Mouse (Mus musculus) limb, embryonic 12.5 days (tissue): ENCODE measurements around the gene Gng7. TPM values are rescaled to one million over a fixed set of nuclear protein-coding genes. Genes with fewer than 3 reads are reported as not detected.
A peak's percentile ranks its signal among the peaks of the same experiment; 100 is the strongest.

Experiments
- ATAC-seq: fragments of 200-750 bp; cut with Nextera tagmentation; 2 replicates; pipeline ENCODE4 v1.8.0; 2017; ENCODE audit warnings: low read depth, moderate TSS enrichment; ENCODE audit not compliant: insufficient number of reproducible peaks, insufficient read depth, low FRiP score, low TSS enrichment
- H3K27ac ChIP-seq: fragments of 300-500 bp; sonication (generic); 2 replicates; pipeline ENCODE4 v1.5.1; 2016; ENCODE audit warnings: mild to moderate bottlenecking, moderate library complexity
- H3K27me3 ChIP-seq: fragments of 300-500 bp; sonication (generic); 2 replicates; pipeline ENCODE4 v1.6.1; 2016; ENCODE audit warnings: mild to moderate bottlenecking, moderate library complexity
- H3K36me3 ChIP-seq: fragments of 300-500 bp; sonication (generic); 2 replicates; pipeline ENCODE4 v1.6.1; 2016; ENCODE audit warnings: mild to moderate bottlenecking, moderate library complexity
- H3K4me1 ChIP-seq: fragments of 300-500 bp; sonication (generic); replicated peaks from 2 replicates; pipeline ENCODE4 v1.6.1; 2016
- H3K4me2 ChIP-seq: fragments of 300-500 bp; sonication (generic); 2 replicates; pipeline ENCODE4 v1.6.1; 2016; ENCODE audit warnings: mild to moderate bottlenecking, moderate library complexity
- H3K4me3 ChIP-seq: fragments of 300-500 bp; sonication (generic); replicated peaks from 2 replicates; pipeline ENCODE4 v1.5.1; 2016; ENCODE audit warnings: mild to moderate bottlenecking
- H3K9ac ChIP-seq: fragments of 300-500 bp; sonication (generic); replicated peaks from 2 replicates; pipeline ENCODE4 v1.6.1; 2016; ENCODE audit warnings: mild to moderate bottlenecking, moderate library complexity
- H3K9me3 ChIP-seq: fragments of 300-500 bp; sonication (generic); 2 replicates; pipeline ENCODE4 v1.6.1; 2016; ENCODE audit warnings: mild to moderate bottlenecking, moderate library complexity
- WGBS: fragments of 180-500 bp; shearing (Covaris S2); methylation state at CpG from one replicate; pipeline ENCODE4 v1.1.7; 2016; 5-methylcytosine and 5-hydroxymethylcytosine counted together
- polyA plus RNA-seq: library from polyadenylated mRNA; unstranded; fragments of >200 nt; fragmentation: Nextera tagmentation; extraction: Ambion mirVana; gene quantifications from 2 replicates; pipeline ENCODE4 v1.2.1, GENCODE M21; 2016

Gng7 gene
- polyA plus RNA-seq, 1 experiment from 2014 or later, result 6.2 TPM

GRCm38 (mm10) chr10:80921923-80922322 lies 92.8 kb downstream of the Gng7 start:
- H3K4me1 ChIP-seq, result peaks cover 20% of the 10 kb centered on the region
- peak overlapping the region; percentile 35 for H3K9ac ChIP-seq
- H3K27ac ChIP-seq, result no peak overlapping the region; the same call in 1 of the 2 replicates
- no peaks in the 10 kb centered on the region for H3K36me3 ChIP-seq
- 7% methylated on average over 16 of the region's 16 CpGs for WGBS
- no peak for ATAC-seq
- H3K27me3 ChIP-seq, result no peaks in the 10 kb centered on the region; the same call in 1 of the 2 replicates
- 0 out of 2 replicates have a peak, but pooled peaks cover 3% of the 10 kb centered on the region for H3K9me3 ChIP-seq
- H3K4me2 ChIP-seq, result peak overlapping the region; percentile 58
- H3K4me3 ChIP-seq, result peak overlapping the region; percentile 29

- H3K4me3 ChIP-seq, result peak within 1 kb of the TSS; percentile 94
- H3K27ac ChIP-seq, result peak within 1 kb of the TSS; percentile 72
- peaks cover 33% of the 10 kb centered on the region for H3K4me1 ChIP-seq
- no peaks in the 10 kb centered on the region for H3K9me3 ChIP-seq
- peak within 1 kb of the TSS; percentile 98 for H3K4me2 ChIP-seq
- H3K9ac ChIP-seq, result peak within 1 kb of the TSS; percentile 87
- no peaks in the 10 kb centered on the region; the same call in 1 of the 2 replicates for H3K27me3 ChIP-seq
- H3K36me3 ChIP-seq, result peaks cover 30% of the 10 kb centered on the region
- WGBS, result under 1% methylated on average over 59 of the region's 61 CpGs
- ATAC-seq, result no peak; the same call in 1 of the 2 replicates
Measured at GRCm38 (mm10) chr10:80917779-80918434, 96.8 kb downstream of the Gng7 start, which contains the start of gene Lmnb2. TSS of gene Lmnb2 (minus strand) at chr10:80918245.

GRCm38 (mm10) chr10:80917336-80917778 lies 97.4 kb downstream of the Gng7 start:
- H3K9ac ChIP-seq, result peak overlapping the region; percentile 87
- 3% methylated on average over 15 of the region's 15 CpGs for WGBS
- ATAC-seq, result no peak
- H3K27me3 ChIP-seq, result no peaks in the 10 kb centered on the region; the same call in 1 of the 2 replicates
- H3K9me3 ChIP-seq, result no peaks in the 10 kb centered on the region
- peaks cover 33% of the 10 kb centered on the region for H3K4me1 ChIP-seq
- H3K36me3 ChIP-seq, result peaks cover 34% of the 10 kb centered on the region
- peak overlapping the region; percentile 72; the same call in 1 of the 2 replicates for H3K27ac ChIP-seq
- H3K4me3 ChIP-seq, result peak overlapping the region; percentile 94
- peak overlapping the region; percentile 98 for H3K4me2 ChIP-seq

- no peak overlapping the region for H3K4me2 ChIP-seq
- H3K27ac ChIP-seq, result no peak overlapping the region
- H3K4me3 ChIP-seq, result no peak overlapping the region
- H3K4me1 ChIP-seq, result peaks cover 25% of the 10 kb centered on the region
- WGBS, result 99% methylated on average over 4 of the region's 4 CpGs
- H3K9me3 ChIP-seq, result no peaks in the 10 kb centered on the region
- H3K36me3 ChIP-seq, result peaks cover 51% of the 10 kb centered on the region
- H3K27me3 ChIP-seq, result no peaks in the 10 kb centered on the region
- no peak overlapping the region for H3K9ac ChIP-seq
- ATAC-seq, result no peak
Measured at GRCm38 (mm10) chr10:80915736-80916135, 99.0 kb downstream of the Gng7 start.

GRCm38 (mm10) chr10:80915260-80915659 lies 99.5 kb downstream of the Gng7 start:
- WGBS, result 88% methylated on average over 2 of the region's 2 CpGs
- peaks cover 55% of the 10 kb centered on the region for H3K36me3 ChIP-seq
- no peaks in the 10 kb centered on the region for H3K9me3 ChIP-seq
- H3K4me3 ChIP-seq, result no peak overlapping the region
- ATAC-seq, result no peak
- H3K4me1 ChIP-seq, result peaks cover 25% of the 10 kb centered on the region
- H3K27ac ChIP-seq, result no peak overlapping the region
- no peak overlapping the region for H3K9ac ChIP-seq
- H3K27me3 ChIP-seq, result no peaks in the 10 kb centered on the region
- no peak overlapping the region for H3K4me2 ChIP-seq

GRCm38 (mm10) chr10:80914253-80914656 lies 100.5 kb downstream of the Gng7 start:
- Histone ChIP-seq H3K9ac (no peak overlapping the region; the same call in 1 of the 2 replicates), H3K4me3 (no peak overlapping the region), H3K27me3 (no peaks in the 10 kb centered on the region), H3K36me3 (peaks cover 65% of the 10 kb centered on the region), H3K27ac (0 out of 2 replicates have a peak overlapping the region, but pooled peaks have one; percentile 14), H3K4me1 (peaks cover 25% of the 10 kb centered on the region), H3K4me2 (no peak overlapping the region), H3K9me3 (no peaks in the 10 kb centered on the region)
- no peak for ATAC-seq
- 85% methylated on average over 5 of the region's 5 CpGs for WGBS

GRCm38 (mm10) chr10:80913364-80914011 lies 101.3 kb downstream of the Gng7 start:
- peaks cover 73% of the 10 kb centered on the region for H3K36me3 ChIP-seq
- H3K4me3 ChIP-seq, result no peak overlapping the region
- H3K27me3 ChIP-seq, result no peaks in the 10 kb centered on the region
- no peak for ATAC-seq
- peaks cover 24% of the 10 kb centered on the region for H3K4me1 ChIP-seq
- H3K27ac ChIP-seq, result 0 out of 2 replicates have a peak overlapping the region, but pooled peaks have one; percentile 14
- 84% methylated on average over 8 of the region's 8 CpGs for WGBS
- H3K4me2 ChIP-seq, result no peak overlapping the region
- no peak overlapping the region; the same call in 1 of the 2 replicates for H3K9ac ChIP-seq
- no peaks in the 10 kb centered on the region for H3K9me3 ChIP-seq

- Histone ChIP-seq H3K4me3 (no peak overlapping the region), H3K27ac (no peak overlapping the region), H3K4me2 (no peak overlapping the region), H3K36me3 (peaks cover 88% of the 10 kb centered on the region), H3K9me3 (no peaks in the 10 kb centered on the region), H3K9ac (no peak overlapping the region), H3K4me1 (peaks cover 13% of the 10 kb centered on the region), H3K27me3 (no peaks in the 10 kb centered on the region)
- ATAC-seq, result no peak
Measured at GRCm38 (mm10) chr10:80911891-80912290, 102.9 kb downstream of the Gng7 start.

- Histone ChIP-seq H3K4me2 (no peak overlapping the region), H3K9me3 (no peaks in the 10 kb centered on the region), H3K27ac (no peak overlapping the region), H3K4me3 (no peak overlapping the region), H3K27me3 (no peaks in the 10 kb centered on the region), H3K9ac (no peak overlapping the region), H3K4me1 (peaks cover 9% of the 10 kb centered on the region; the same call in 1 of the 2 replicates), H3K36me3 (peaks cover 92% of the 10 kb centered on the region)
- 88% methylated on average over 4 of the region's 4 CpGs for WGBS
- no peak for ATAC-seq
Measured at GRCm38 (mm10) chr10:80911354-80911753, 103.4 kb downstream of the Gng7 start.

- Histone ChIP-seq H3K27ac (no peak overlapping the region), H3K36me3 (peaks cover 92% of the 10 kb centered on the region), H3K4me3 (no peak overlapping the region), H3K27me3 (no peaks in the 10 kb centered on the region), H3K4me1 (no peaks in the 10 kb centered on the region), H3K9ac (no peak overlapping the region), H3K4me2 (no peak overlapping the region), H3K9me3 (no peaks in the 10 kb centered on the region)
- 92% methylated on average over 22 of the region's 22 CpGs for WGBS
- ATAC-seq, result no peak
Measured at GRCm38 (mm10) chr10:80909375-80910162, 105.2 kb downstream of the Gng7 start.

GRCm38 (mm10) chr10:80904709-80905108 lies 110.0 kb downstream of the Gng7 start:
- peaks cover 81% of the 10 kb centered on the region for H3K36me3 ChIP-seq
- H3K4me1 ChIP-seq, result peaks cover 3% of the 10 kb centered on the region
- no peak for ATAC-seq
- no peak overlapping the region for H3K4me3 ChIP-seq
- H3K27ac ChIP-seq, result no peak overlapping the region
- H3K9ac ChIP-seq, result no peak overlapping the region
- 95% methylated on average over 11 of the region's 11 CpGs for WGBS
- no peaks in the 10 kb centered on the region for H3K9me3 ChIP-seq
- H3K4me2 ChIP-seq, result no peak overlapping the region
- H3K27me3 ChIP-seq, result no peaks in the 10 kb centered on the region
